Mouse (Mus musculus) kidney, adult 2 months (tissue): ENCODE data around the gene Cfap44. TPM values are rescaled to one million over a fixed set of nuclear protein-coding genes. Genes with fewer than 3 reads are reported as not detected.

ENCODE experiments used
- DNase-seq: peaks from one replicate; pipeline ENCODE4 v3.0.0; 2021
- H3K27ac ChIP-seq: fragments of 200-500 bp; 2 replicates; pipeline ENCODE4 v1.5.1; 2012; ENCODE audit warnings: low read depth, low read length, control low read depth, inconsistent platforms; ENCODE audit not compliant: insufficient read depth
- H3K27me3 ChIP-seq: fragments of 200-500 bp; replicated peaks from 2 replicates; pipeline ENCODE4 v1.6.1; 2012; ENCODE audit warnings: mild to moderate bottlenecking, moderate library complexity, low read length, inconsistent platforms; ENCODE audit not compliant: control insufficient read depth, insufficient read depth
- H3K36me3 ChIP-seq: fragments of 200-500 bp; 2 replicates; pipeline ENCODE4 v1.6.1; 2012; ENCODE audit warnings: mild to moderate bottlenecking, moderate library complexity, low read length, inconsistent platforms; ENCODE audit not compliant: control insufficient read depth, insufficient read depth
- H3K4me1 ChIP-seq: fragments of 200-500 bp; 2 replicates; pipeline ENCODE4 v1.6.1; 2011; ENCODE audit warnings: low read length; ENCODE audit not compliant: control insufficient read depth, insufficient read depth
- H3K4me3 ChIP-seq: fragments of 200-500 bp; 2 replicates; pipeline ENCODE4 v1.5.1; 2011; ENCODE audit warnings: mild to moderate bottlenecking, low read depth, low read length, control low read depth; ENCODE audit not compliant: insufficient read depth
- CTCF ChIP-seq: fragments of 200-500 bp; conservative IDR thresholded peaks from 2 replicates; pipeline ENCODE4 v1.5.1; 2011; ENCODE audit warnings: low read depth, mild to moderate bottlenecking, control low read depth, low read length, moderate library complexity, mixed read lengths; ENCODE audit not compliant: insufficient read depth, insufficient read length
- POLR2A ChIP-seq: fragments of 200-500 bp; IDR thresholded peaks from one replicate; pipeline ENCODE4 v1.6.1; 2011; ENCODE audit warnings: low read depth, low read length, control low read depth
- WGBS: fragments of 180-500 bp; shearing (Covaris S2); methylation state at CpG from one replicate; pipeline ENCODE4 v1.1.7; 2018; 5-methylcytosine and 5-hydroxymethylcytosine counted together
- polyA plus RNA-seq: library from polyadenylated mRNA; depleted of rRNA; stranded (reverse); fragments of >200 nt; gene quantifications from 2 replicates; pipeline ENCODE4 v1.2.3, GENCODE M21; 2012

The Cfap44 gene
- polyA plus RNA-seq, 1 experiment: 0.03 TPM

- peak; percentile 55 for DNase-seq
- Histone ChIP-seq H3K27ac (no peak overlapping the region), H3K4me3 (no peak overlapping the region), H3K4me1 (peaks cover 6% of the 10 kb centered on the region; the same call in 1 of the 2 replicates), H3K36me3 (no peaks in the 10 kb centered on the region; the same call in none of the 2 replicates), H3K27me3 (no peaks in the 10 kb centered on the region)
- WGBS: 75% methylated on average over 10 of the region's 10 CpGs
- TF ChIP-seq CTCF (peak; percentile 27; the same call in 1 of the 2 replicates), POLR2A (no peak)
Observed at GRCm38 (mm10) chr16:44361921-44362890, 32.4 kb upstream of the Cfap44 start.

- TF ChIP-seq CTCF (no peak), POLR2A (no peak)
- Histone ChIP-seq H3K27ac (no peak overlapping the region), H3K4me1 (peaks cover 2% of the 10 kb centered on the region; the same call in 1 of the 2 replicates), H3K36me3 (no peaks in the 10 kb centered on the region), H3K4me3 (no peak overlapping the region), H3K27me3 (no peaks in the 10 kb centered on the region)
- no peak for DNase-seq
- WGBS: 94% methylated on average over 7 of the region's 7 CpGs
Observed at GRCm38 (mm10) chr16:44365522-44365921, 29.1 kb upstream of the Cfap44 start.

- DNase-seq: no peak
- no peaks in the 10 kb centered on the region for H3K27me3 ChIP-seq
- 94% methylated on average over 4 of the region's 4 CpGs for WGBS
- H3K27ac ChIP-seq: no peak overlapping the region
- no peaks in the 10 kb centered on the region for H3K4me1 ChIP-seq
- TF ChIP-seq CTCF (no peak), POLR2A (no peak)
- H3K36me3 ChIP-seq: peaks cover 3% of the 10 kb centered on the region
- no peak overlapping the region for H3K4me3 ChIP-seq
Observed at GRCm38 (mm10) chr16:44375459-44375858, 19.1 kb upstream of the Cfap44 start.

GRCm38 (mm10) chr16:44380006-44380405 is 14.6 kb upstream of the Cfap44 start:
- H3K4me1 ChIP-seq: no peaks in the 10 kb centered on the region
- 86% methylated on average over 4 of the region's 4 CpGs for WGBS
- no peak overlapping the region for H3K27ac ChIP-seq
- H3K27me3 ChIP-seq: no peaks in the 10 kb centered on the region
- H3K36me3 ChIP-seq: no peaks in the 10 kb centered on the region
- no peak for TF ChIP-seq CTCF
- no peak for DNase-seq
- H3K4me3 ChIP-seq: no peak overlapping the region

GRCm38 (mm10) chr16:44381578-44381977 is 13.0 kb upstream of the Cfap44 start:
- Histone ChIP-seq H3K4me1 (no peaks in the 10 kb centered on the region), H3K4me3 (no peak overlapping the region), H3K27ac (no peak overlapping the region), H3K36me3 (no peaks in the 10 kb centered on the region), H3K27me3 (no peaks in the 10 kb centered on the region)
- TF ChIP-seq CTCF: no peak
- no peak for TF ChIP-seq POLR2A
- no peak for DNase-seq
- 82% methylated on average over 5 of the region's 5 CpGs for WGBS

- Histone ChIP-seq H3K27me3 (no peaks in the 10 kb centered on the region), H3K4me1 (no peaks in the 10 kb centered on the region)
- WGBS: 69% methylated on average over 2 of the region's 2 CpGs
Observed at GRCm38 (mm10) chr16:44383549-44383948, 11.0 kb upstream of the Cfap44 start.

GRCm38 (mm10) chr16:44384251-44384650 is 10.3 kb upstream of the Cfap44 start:
- Histone ChIP-seq H3K36me3 (no peaks in the 10 kb centered on the region), H3K27me3 (no peaks in the 10 kb centered on the region), H3K4me3 (no peak overlapping the region), H3K27ac (no peak overlapping the region), H3K4me1 (no peaks in the 10 kb centered on the region)
- TF ChIP-seq CTCF: no peak
- no peak for TF ChIP-seq POLR2A
- DNase-seq: no peak
- 93% methylated on average over 1 of the region's 1 CpGs for WGBS

More at GRCm38 (mm10) chr16:44383549-44383948, 11.0 kb upstream of the Cfap44 start:
- H3K36me3 ChIP-seq: no peaks in the 10 kb centered on the region
- DNase-seq: no peak
- TF ChIP-seq POLR2A (no peak), CTCF (no peak)
- H3K4me3 ChIP-seq: no peak overlapping the region
- H3K27ac ChIP-seq: no peak overlapping the region
